ENCODE assay signal across 8 mouse cellular contexts in the genomic region with DNA sequence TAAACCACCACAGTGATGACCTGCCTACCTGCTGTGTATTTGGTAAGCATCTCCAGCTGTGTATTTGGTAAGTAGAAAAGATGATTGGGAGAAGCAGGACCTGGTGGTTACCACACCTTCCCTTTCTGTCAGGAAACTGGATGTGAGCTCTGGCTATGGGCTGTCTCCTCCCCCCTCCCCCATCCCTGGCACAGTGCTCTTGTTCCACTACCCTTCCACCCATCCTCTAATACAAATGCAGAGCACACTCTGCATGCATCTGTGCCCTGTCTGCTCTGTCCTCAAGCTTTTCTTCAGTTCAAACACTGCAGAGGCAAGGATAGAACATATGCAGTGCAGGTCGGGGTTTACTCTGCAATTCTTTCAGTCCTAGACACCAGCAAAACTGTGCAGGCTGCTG. TPM values are rescaled to one million over a fixed set of nuclear protein-coding genes. Genes with fewer than 3 reads are reported as not detected.
DNase-seq lines count a peak whose midpoint lies in the region; ATAC-seq and TF ChIP-seq lines count a peak whose summit lies in the region.

No protein-coding gene starts in this region.

- 3% methylated on average over 1 of the region's 1 CpGs for whole genome bisulfite sequencing in heart, adult 2 months
- 68% methylated on average over 1 of the region's 1 CpGs for WGBS in embryonic facial prominence, embryonic 15.5 days
- WGBS in liver, embryonic 12.5 days (ENCODE audit: insufficient replicate concordance): 40% methylated on average over 1 of the region's 1 CpGs

- TF ChIP-seq CTCF in heart, adult 2 months (IDR thresholded peaks at IDR 0.05): no peak
- no peak for TF ChIP-seq CTCF in C2C12 (IDR thresholded peaks at IDR 0.05; ENCODE audit: control insufficient read depth, insufficient read depth, insufficient read length)

- no peaks in the 10 kb centered on the region for H3K9me3 ChIP-seq in embryonic facial prominence, embryonic 15.5 days (replicated peaks)
- H3K9me3 ChIP-seq in liver, embryonic 12.5 days (replicated peaks): no peaks in the 10 kb centered on the region

- peak overlapping the region; percentile 21 for H3K4me2 ChIP-seq in embryonic facial prominence, embryonic 15.5 days (replicated peaks)
- peak overlapping the region; percentile 28 for H3K4me2 ChIP-seq in liver, embryonic 12.5 days

- no peak for DNase-seq in heart, adult 2 months
- DNase-seq in heart, adult 8-10 months (ENCODE audit: low spot score): no peak
- DNase-seq in embryo, embryonic 10.5 days (ENCODE audit: low spot score): no peak
- no peak for DNase-seq in thymus, adult 18-20 months
- no peak for DNase-seq in left cerebral cortex, postnatal 10 days (ENCODE audit: extremely low spot score in 1 of 2, low spot score in 2 of 2)

- H3K27ac ChIP-seq in heart, adult 2 months: peak overlapping the region; percentile 96
- no peak overlapping the region for H3K27ac ChIP-seq in embryonic facial prominence, embryonic 15.5 days (replicated peaks)
- H3K27ac ChIP-seq in liver, embryonic 12.5 days: peak overlapping the region; percentile 72

- H3K9ac ChIP-seq in heart, adult 2 months (ENCODE audit: low read depth, low read length): peak overlapping the region; percentile 67
- no peak overlapping the region for H3K9ac ChIP-seq in embryonic facial prominence, embryonic 15.5 days
- no peak overlapping the region for H3K9ac ChIP-seq in liver, embryonic 12.5 days

- peaks cover 5% of the 10 kb centered on the region for H3K36me3 ChIP-seq in heart, adult 2 months (ENCODE audit: control insufficient read depth, insufficient read depth, low read length)
- H3K36me3 ChIP-seq in C2C12 (ENCODE audit: control insufficient read depth, insufficient read depth): no peaks in the 10 kb centered on the region
- H3K36me3 ChIP-seq in embryonic facial prominence, embryonic 15.5 days: no peaks in the 10 kb centered on the region
- no peaks in the 10 kb centered on the region for H3K36me3 ChIP-seq in liver, embryonic 12.5 days

- H3K4me1 ChIP-seq in heart, adult 2 months (ENCODE audit: control insufficient read depth, insufficient read depth, low read length): peaks cover 24% of the 10 kb centered on the region
- peaks cover 24% of the 10 kb centered on the region for H3K4me1 ChIP-seq in embryonic facial prominence, embryonic 15.5 days
- H3K4me1 ChIP-seq in liver, embryonic 12.5 days: peaks cover 34% of the 10 kb centered on the region

- ATAC-seq in embryonic facial prominence, embryonic 15.5 days (ENCODE audit: insufficient number of reproducible peaks, low FRiP score, low TSS enrichment, low read depth): no peak
- ATAC-seq in liver, embryonic 12.5 days: no peak

- peak overlapping the region; percentile 58 for H3K4me3 ChIP-seq in heart, adult 2 months
- peak overlapping the region; percentile 21 for H3K4me3 ChIP-seq in C2C12 (ENCODE audit: insufficient read depth, poor library complexity, severe bottlenecking)
- no peak overlapping the region for H3K4me3 ChIP-seq in embryonic facial prominence, embryonic 15.5 days (replicated peaks)
- H3K4me3 ChIP-seq in liver, embryonic 12.5 days: peak overlapping the region; percentile 0; the same call in 1 of the 2 replicates

- no peaks in the 10 kb centered on the region; the same call in 1 of the 2 replicates for H3K79me2 ChIP-seq in heart, adult 2 months (replicated peaks; ENCODE audit: control insufficient read depth, insufficient read depth, low read length)
- H3K79me2 ChIP-seq in C2C12 (ENCODE audit: control insufficient read depth, insufficient read depth): no peaks in the 10 kb centered on the region

- no peak for TF ChIP-seq POLR2A in heart, adult 2 months (IDR thresholded peaks at IDR 0.05; ENCODE audit: insufficient read depth, low read depth, low read length)

- H3K27me3 ChIP-seq in heart, adult 2 months (ENCODE audit: control insufficient read depth, insufficient read depth, low read length): no peaks in the 10 kb centered on the region
- no peaks in the 10 kb centered on the region for H3K27me3 ChIP-seq in C2C12 (ENCODE audit: control insufficient read depth, insufficient read depth, insufficient read length)
- no peaks in the 10 kb centered on the region for H3K27me3 ChIP-seq in embryonic facial prominence, embryonic 15.5 days
- H3K27me3 ChIP-seq in liver, embryonic 12.5 days (replicated peaks): no peaks in the 10 kb centered on the region

- no peak overlapping the region for H3ac ChIP-seq in C2C12 (ENCODE audit: control insufficient read depth, insufficient read length, low read depth)

- intact Hi-C loops in heart, adult 2 months (cut with DNase I): loop anchor here (5.0 kb wide), 1 partner anchor 72 kb away; the partner anchor contains the start of gene Mx1
- intact Hi-C loops in left cerebral cortex, postnatal 10 days (cut with DNase I): no loop called here

- no peak for TF ChIP-seq EP300 in heart, adult 2 months (IDR thresholded peaks at IDR 0.05; ENCODE audit: insufficient read depth, low read depth, low read length)

- no peaks in the 10 kb centered on the region for H3K79me3 ChIP-seq in C2C12 (ENCODE audit: low read depth)

TF ChIP-seq in C2C12, 6 proteins besides CTCF, POLR2A, EP300 and RAD21:
- TF ChIP-seq MYOG (IDR thresholded peaks at IDR 0.05; ENCODE audit: control insufficient read depth, extremely low read depth, insufficient read length): no peak
- TF ChIP-seq CEBPB (IDR thresholded peaks at IDR 0.05; ENCODE audit: low read depth): no peak
- TF ChIP-seq USF1 (IDR thresholded peaks at IDR 0.05; ENCODE audit: low read depth): no peak
- no peak for TF ChIP-seq MAX (IDR thresholded peaks at IDR 0.05)
- no peak for TF ChIP-seq FOSL1 (IDR thresholded peaks at IDR 0.05; ENCODE audit: insufficient read depth, low read length, poor library complexity, severe bottlenecking)
- TF ChIP-seq MYOD1 (IDR thresholded peaks at IDR 0.05; ENCODE audit: control insufficient read depth, insufficient read length, low read depth): no peak

RNA-seq across cellular contexts. Expression of gene Fam3b, which starts 19.8 kb away (rescaled TPM):
- not detected for total RNA-seq in heart, adult 2 months (2021)
- polyA plus RNA-seq in heart, adult 2 months (2012; rRNA removed): not detected in 2 replicates
- not detected for total RNA-seq in heart, adult 8-10 months (2022)
- not detected for polyA plus RNA-seq in C2C12 (2012; fragmentation: generic; extraction: Trizol)
- 1.4 and 2.1 TPM in 2 replicates for polyA plus RNA-seq in embryonic facial prominence, embryonic 15.5 days (2015; fragmentation: Nextera tagmentation; extraction: Ambion mirVana)
- polyA plus RNA-seq in liver, embryonic 12.5 days (2016; fragmentation: Nextera tagmentation; extraction: Ambion mirVana): not detected in 2 replicates
- under 1 TPM; 0.45 to 0.47 TPM for total RNA-seq in left cerebral cortex, postnatal 10 days (2021)
